Mouse (Mus musculus) retina, postnatal 7 days (tissue): ENCODE data around the gene Dppa4.
"Not testable (repeated sequence)": the region's sequence is repeated elsewhere in the genome, so short reads cannot be mapped to it uniquely, and the experiment has no call there.

Source experiments
- DNase-seq: peaks from one replicate; pipeline ENCODE4 v3.0.0-alpha.2; 2012; ENCODE audit warnings: low read depth, low spot score

Gene Dppa4

GRCm38 (mm10) chr16:48283517-48283916, at the start of gene Dppa4:
Gene Dppa4, plus strand, starts transcription at chr16:48283733.
- DNase-seq, result no peak

- no peak for DNase-seq
These were observed 48.5 kb upstream of the Dppa4 start for GRCm38 (mm10) chr16:48234999-48235398.

GRCm38 (mm10) chr16:48237676-48238075, 45.9 kb upstream of the Dppa4 start:
- DNase-seq, result no peak

- DNase-seq, result no peak
These were observed 36.4 kb upstream of the Dppa4 start for GRCm38 (mm10) chr16:48247044-48247661.

GRCm38 (mm10) chr16:48252824-48253223, 30.7 kb upstream of the Dppa4 start:
- DNase-seq, result no peak

DNA sequence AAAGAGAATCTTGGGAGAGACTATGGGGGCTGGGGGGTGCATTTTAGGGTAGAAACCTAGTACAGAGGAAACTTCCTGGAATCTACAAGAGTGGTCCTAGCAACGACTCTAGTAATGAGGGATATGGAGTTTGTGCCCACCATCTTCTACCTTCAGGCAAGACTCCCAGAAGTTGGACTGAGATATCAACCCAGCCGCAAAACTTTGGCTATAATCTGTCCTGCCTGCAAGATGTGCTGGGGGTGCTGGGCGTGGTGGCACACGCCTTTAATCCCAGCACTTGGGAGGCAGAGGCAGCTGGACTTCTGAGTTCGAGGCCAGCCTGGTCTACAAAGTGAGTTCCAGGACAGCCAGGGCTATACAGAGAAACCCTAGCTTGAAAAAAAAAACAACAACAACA, 28.9 kb upstream of the Dppa4 start:
- no peak for DNase-seq

- no peak for DNase-seq
These were observed 24.0 kb upstream of the Dppa4 start for GRCm38 (mm10) chr16:48259519-48259918.

GRCm38 (mm10) chr16:48262901-48263300, 20.6 kb upstream of the Dppa4 start:
- no peak for DNase-seq

GRCm38 (mm10) chr16:48265856-48266255, 17.7 kb upstream of the Dppa4 start:
- no peak for DNase-seq

- DNase-seq, result no peak
These were observed 6.6 kb upstream of the Dppa4 start for GRCm38 (mm10) chr16:48276940-48277339.

DNA sequence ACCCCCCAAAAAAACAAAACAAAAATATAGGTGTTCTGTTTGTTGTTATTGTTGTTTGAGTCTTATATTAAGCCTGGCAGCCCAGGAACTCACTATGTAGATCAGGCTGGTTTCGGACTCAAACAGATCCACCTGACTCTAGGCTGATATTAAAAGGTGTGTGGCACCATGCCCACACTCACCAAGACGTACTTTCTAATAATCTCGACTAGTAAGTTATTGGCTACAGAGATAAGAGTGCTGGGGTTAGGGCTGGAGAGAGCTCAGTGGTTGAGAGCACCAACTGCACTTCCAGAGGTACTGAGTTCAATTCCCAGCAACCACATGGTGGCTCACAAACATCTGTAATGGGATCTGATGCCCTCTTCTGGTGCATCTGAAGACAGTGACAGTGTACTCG, 2.6 kb upstream of the Dppa4 start:
- DNase-seq, result no peak

DNA sequence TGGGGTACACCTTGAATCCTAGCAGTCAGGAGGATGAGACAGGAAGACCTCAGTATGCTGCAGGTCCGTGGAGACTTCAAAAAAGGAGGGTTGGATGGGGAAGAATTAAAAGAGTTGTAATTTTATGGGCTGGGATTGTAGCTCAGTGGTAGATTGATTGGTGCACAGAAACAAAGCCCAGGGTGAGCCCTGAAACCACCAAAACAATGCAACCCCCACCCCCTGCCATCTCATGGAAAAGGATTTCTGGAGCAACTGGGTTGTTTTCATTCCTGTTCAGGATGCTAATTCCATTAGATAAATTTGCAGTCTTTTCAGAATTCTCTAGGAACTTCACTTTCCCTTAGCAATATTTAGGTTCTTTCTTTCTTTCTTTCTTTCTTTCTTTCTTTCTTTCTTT, 732 bp upstream of the Dppa4 start:
- DNase-seq, result no peak

- DNase-seq, result no peak
These were observed 2.0 kb downstream of the Dppa4 start for GRCm38 (mm10) chr16:48285517-48285916.

DNA sequence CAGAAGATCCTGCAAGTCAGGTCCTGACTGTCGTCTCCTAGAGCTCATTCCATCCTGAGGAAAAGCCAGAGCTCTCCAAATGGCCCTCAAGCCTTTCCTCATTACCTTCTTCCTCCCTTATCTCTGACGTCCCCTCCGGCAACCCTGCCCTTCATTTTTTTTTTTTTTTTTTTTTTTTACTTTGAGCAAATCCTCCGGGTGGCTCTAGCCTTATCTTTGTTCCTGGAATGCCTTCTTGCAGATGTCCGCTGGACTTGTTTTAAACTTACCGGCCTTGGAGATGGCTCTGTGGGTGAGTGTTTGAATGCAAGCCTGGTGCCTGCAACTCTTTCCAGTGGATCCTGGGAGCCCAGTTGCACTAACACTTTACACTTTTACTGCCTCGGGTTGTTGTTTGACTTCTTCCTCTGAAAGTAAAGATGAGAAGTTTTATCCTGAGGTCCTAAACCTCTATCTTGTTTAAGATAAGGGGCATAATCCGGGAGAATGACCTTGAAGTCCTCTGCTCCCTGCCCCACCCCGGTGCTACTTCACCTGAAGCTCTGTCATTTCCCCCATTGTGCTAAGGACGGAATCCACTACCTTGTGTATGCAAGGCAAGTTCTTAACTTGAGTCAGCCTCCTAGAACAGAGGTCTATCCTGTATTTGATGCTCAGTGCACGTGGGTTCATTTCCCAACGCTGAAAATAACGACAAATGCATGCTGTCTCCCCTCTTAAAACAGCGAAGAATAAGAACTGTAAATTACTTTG, 14.0 kb downstream of the Dppa4 start:
- DNase-seq, result no peak

GRCm38 (mm10) chr16:48299884-48300283, 16.4 kb downstream of the Dppa4 start:
- no peak for DNase-seq

DNA sequence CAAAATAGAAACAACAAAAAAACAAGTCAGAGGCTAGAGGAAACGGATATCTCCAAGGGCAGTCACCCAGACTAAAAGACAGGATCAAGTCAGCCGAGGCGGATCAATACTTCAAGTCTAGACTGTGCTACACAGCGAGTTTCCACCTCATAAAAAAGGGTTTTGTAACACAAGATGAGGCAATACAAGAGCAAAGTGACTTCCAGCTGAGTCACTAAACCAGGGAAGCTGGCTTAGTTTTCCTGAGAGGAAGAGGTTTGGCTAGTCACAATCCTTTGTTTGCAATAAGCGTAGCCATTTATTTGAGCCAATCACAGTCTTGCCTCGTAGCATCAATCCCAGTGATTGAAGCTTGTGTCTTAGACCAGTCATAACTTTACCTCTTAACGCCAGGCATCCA, 20.0 kb downstream of the Dppa4 start, which contains the start of gene Dppa2:
Gene Dppa2 (plus strand): TSS at position 400 of the 400 bp plus-strand sequence.
- no peak for DNase-seq

GRCm38 (mm10) chr16:48303983-48304382, 20.4 kb downstream of the Dppa4 start:
- no peak for DNase-seq

- not testable (repeated sequence) for DNase-seq
These were observed 25.4 kb downstream of the Dppa4 start for GRCm38 (mm10) chr16:48308916-48309315.

DNA sequence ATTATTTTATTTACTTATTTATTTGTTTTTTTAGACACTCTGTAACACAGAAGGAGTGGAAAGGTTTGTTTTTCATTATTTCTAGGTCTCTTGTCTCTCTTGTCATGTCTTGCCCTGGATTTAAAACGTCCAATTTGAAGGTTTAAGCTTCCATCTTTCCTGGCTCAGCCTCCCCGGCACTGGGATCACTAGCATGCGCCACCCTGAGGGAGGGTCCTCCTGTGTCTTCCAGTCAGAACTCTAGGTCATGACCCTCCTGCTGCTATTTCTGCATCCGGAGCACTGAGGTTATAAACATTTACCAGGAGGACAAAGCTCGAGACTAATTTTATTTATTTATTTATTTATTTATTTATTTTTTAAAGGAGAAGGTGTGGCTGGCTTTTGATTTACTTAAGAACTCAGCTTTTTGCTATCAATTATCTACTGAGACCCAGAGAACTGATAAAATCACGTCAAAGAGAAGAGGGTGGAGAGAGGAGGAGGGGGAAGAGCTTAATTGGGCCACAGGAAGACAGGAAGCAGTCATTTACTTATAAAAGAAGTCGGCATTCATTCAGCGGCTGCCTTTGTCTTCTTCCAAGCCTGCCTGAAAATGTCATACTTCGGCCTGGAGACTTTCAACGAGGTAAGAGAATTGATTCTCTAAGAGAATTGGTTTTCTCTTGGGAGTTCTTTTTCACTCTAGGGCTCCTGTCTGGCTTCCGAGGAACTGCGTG, 26.5 kb downstream of the Dppa4 start:
- DNase-seq, result no peak

DNA sequence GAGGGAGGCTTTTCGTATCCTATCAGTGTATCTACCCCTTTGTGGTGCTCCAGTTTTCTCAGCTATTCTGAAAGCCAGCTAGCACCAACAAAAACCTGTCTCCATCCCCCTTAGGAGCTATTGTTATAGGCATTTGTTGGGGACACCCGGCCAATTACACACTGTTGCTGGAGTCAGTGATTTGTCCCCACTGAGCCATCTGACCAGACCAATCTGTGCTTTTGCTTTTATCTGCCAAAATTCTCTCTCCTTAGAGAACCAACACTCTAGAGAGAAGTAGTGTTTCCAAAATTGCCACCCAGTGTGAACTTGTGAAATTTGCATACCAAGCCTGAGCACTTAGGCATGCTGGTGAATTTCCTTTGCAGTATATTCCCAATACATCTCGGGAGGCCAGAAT, 31.8 kb downstream of the Dppa4 start:
- DNase-seq, result no peak

DNA sequence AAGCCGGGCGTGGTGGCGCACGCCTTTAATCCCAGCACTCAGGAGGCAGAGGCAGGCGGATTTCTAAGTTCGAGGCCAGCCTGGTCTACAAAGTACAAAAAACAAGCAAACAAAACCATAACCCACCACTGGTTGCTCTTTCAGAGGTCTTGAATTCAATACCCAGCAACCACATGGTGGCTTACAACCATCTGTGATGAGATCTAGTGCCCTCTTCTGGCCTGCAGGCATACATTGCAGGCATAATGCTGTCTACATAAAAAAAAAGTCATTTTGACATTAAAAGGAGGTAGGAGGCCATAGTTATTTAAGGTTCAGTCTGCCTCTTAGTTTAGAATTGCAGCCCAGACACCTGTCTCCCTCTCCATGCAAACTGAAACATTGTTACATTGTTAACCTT, 37.2 kb downstream of the Dppa4 start:
- DNase-seq, result no peak

DNA sequence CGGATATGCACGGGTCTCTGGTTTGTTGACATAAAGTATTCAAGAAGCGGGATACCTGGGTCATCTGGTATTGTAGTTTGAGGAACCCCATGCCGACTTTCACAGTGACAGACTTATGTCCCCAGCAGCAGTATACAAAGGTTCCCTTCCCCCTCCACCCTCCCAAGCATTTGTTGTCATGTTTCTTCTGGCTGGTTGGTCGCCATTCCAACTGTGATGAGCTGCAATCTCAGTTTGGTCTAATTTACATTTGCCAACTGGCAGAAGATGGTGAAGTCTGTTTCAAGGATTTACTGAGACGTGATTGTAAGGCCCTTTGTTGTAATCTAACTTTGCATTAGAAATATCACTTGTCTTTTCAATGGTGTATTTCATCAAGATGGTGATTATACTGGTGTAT, 39.6 kb downstream of the Dppa4 start:
- DNase-seq, result no peak
